Mouse (Mus musculus): ENCODE data around the gene Gm1123. TPM values are rescaled to one million over a fixed set of nuclear protein-coding genes. Genes with fewer than 3 reads are reported as not detected.
A peak's percentile ranks its signal among the peaks of the same experiment; 100 is the strongest.

Gene Gm1123
- polyA plus RNA-seq, 1 experiment from 2014 or later = 0.20 TPM

DNA sequence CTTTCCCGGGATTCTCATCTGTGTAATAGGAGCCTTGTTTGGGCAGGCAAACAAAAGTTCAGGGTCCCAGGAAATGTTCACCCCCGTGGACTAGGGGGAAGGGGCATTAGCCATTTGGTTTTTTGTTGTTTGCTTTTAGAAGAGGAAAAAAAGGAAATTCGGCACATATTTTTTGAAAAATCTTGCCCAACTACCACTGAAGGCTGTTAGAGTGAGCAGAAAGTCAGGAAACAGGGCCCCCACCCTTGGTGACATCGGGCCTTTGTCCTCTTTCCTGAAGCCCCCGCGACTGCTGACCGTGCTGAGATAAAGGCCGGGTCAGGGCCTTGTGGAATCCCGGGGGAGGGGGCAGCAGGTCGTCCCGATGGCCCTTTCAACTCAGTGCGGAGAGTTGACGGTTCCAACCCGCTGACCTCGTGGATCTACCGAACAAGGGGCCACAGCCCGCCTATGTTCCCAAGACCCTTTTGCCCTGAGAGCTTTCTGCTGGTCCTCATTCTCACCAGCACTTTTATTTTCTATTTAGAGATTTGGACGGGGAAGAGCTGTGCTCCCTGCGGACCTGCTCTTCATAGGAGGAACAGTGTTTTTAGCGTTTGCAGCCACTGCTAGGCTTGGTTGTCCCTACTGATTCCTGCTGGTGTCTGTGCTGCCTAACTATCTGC, 72.9 kb downstream of the Gm1123 start:
- H3K9me3 ChIP-seq (ENCODE audit: control insufficient read depth, low read length) = no peaks in the 10 kb centered on the region
- whole genome bisulfite sequencing = 0% methylated on average over 20 of the region's 20 CpGs
- H3K27me3 ChIP-seq (ENCODE audit: control insufficient read depth, insufficient read depth, low read length) = peaks cover 92% of the 10 kb centered on the region
- H3K4me2 ChIP-seq (replicated peaks) = no peak overlapping the region
- H3K4me3 ChIP-seq (replicated peaks; ENCODE audit: low read length) = no peak overlapping the region
- H3K27ac ChIP-seq = no peak overlapping the region
- ATAC-seq (ENCODE audit: low FRiP score) = no peak
- H3K36me3 ChIP-seq (replicated peaks; ENCODE audit: control insufficient read depth, insufficient read depth) = no peaks in the 10 kb centered on the region
- H3K4me1 ChIP-seq (replicated peaks; ENCODE audit: control insufficient read depth, insufficient read depth, low read length) = peaks cover 4% of the 10 kb centered on the region; the same call in 1 of the 2 replicates
- no peak for DNase-seq (ENCODE audit: low spot score)
- H3K9ac ChIP-seq = no peak overlapping the region

- H3K36me3 ChIP-seq (replicated peaks; ENCODE audit: control insufficient read depth, insufficient read depth) = no peaks in the 10 kb centered on the region
- no peak overlapping the region for H3K4me2 ChIP-seq (replicated peaks)
- H3K9me3 ChIP-seq (ENCODE audit: control insufficient read depth, low read length) = no peaks in the 10 kb centered on the region
- H3K27me3 ChIP-seq (ENCODE audit: control insufficient read depth, insufficient read depth, low read length) = peaks cover 91% of the 10 kb centered on the region
- no peak for ATAC-seq (ENCODE audit: low FRiP score)
- no peak for DNase-seq (ENCODE audit: low spot score)
- WGBS = 5% methylated on average over 22 of the region's 22 CpGs
- H3K9ac ChIP-seq = no peak overlapping the region
- H3K27ac ChIP-seq = no peak overlapping the region
- no peak overlapping the region for H3K4me3 ChIP-seq (replicated peaks; ENCODE audit: low read length)
- peaks cover 4% of the 10 kb centered on the region; the same call in 1 of the 2 replicates for H3K4me1 ChIP-seq (replicated peaks; ENCODE audit: control insufficient read depth, insufficient read depth, low read length)
These were observed 73.7 kb downstream of the Gm1123 start for GRCm38 (mm10) chr9:98961591-98962477.

- Histone ChIP-seq H3K27ac (no peak overlapping the region), H3K4me2 (replicated peaks) (no peak overlapping the region), H3K9ac (no peak overlapping the region), H3K36me3 (replicated peaks; ENCODE audit: control insufficient read depth, insufficient read depth) (no peaks in the 10 kb centered on the region), H3K4me3 (replicated peaks; ENCODE audit: low read length) (no peak overlapping the region), H3K4me1 (replicated peaks; ENCODE audit: control insufficient read depth, insufficient read depth, low read length) (peaks cover 19% of the 10 kb centered on the region), H3K27me3 (ENCODE audit: control insufficient read depth, insufficient read depth, low read length) (peaks cover 85% of the 10 kb centered on the region), H3K9me3 (ENCODE audit: control insufficient read depth, low read length) (no peaks in the 10 kb centered on the region)
- 33% methylated on average over 5 of the region's 5 CpGs for WGBS
- DNase-seq (ENCODE audit: low spot score) (no peak), ATAC-seq (ENCODE audit: low FRiP score) (no peak)
These were observed 75.2 kb downstream of the Gm1123 start for GRCm38 (mm10) chr9:98960348-98960747.

- H3K36me3 ChIP-seq (replicated peaks; ENCODE audit: control insufficient read depth, insufficient read depth) = no peaks in the 10 kb centered on the region
- DNase-seq (ENCODE audit: low spot score) (no peak), ATAC-seq (ENCODE audit: low FRiP score) (no peak)
- H3K4me3 ChIP-seq (replicated peaks; ENCODE audit: low read length) = no peak overlapping the region
- peaks cover 85% of the 10 kb centered on the region for H3K27me3 ChIP-seq (ENCODE audit: control insufficient read depth, insufficient read depth, low read length)
- no peak overlapping the region for H3K4me2 ChIP-seq (replicated peaks)
- peaks cover 22% of the 10 kb centered on the region for H3K4me1 ChIP-seq (replicated peaks; ENCODE audit: control insufficient read depth, insufficient read depth, low read length)
- no peak overlapping the region for H3K27ac ChIP-seq
- no peak overlapping the region for H3K9ac ChIP-seq
- 32% methylated on average over 3 of the region's 3 CpGs for WGBS
- H3K9me3 ChIP-seq (ENCODE audit: control insufficient read depth, low read length) = no peaks in the 10 kb centered on the region
These were observed 75.7 kb downstream of the Gm1123 start for GRCm38 (mm10) chr9:98959851-98960250.

DNA sequence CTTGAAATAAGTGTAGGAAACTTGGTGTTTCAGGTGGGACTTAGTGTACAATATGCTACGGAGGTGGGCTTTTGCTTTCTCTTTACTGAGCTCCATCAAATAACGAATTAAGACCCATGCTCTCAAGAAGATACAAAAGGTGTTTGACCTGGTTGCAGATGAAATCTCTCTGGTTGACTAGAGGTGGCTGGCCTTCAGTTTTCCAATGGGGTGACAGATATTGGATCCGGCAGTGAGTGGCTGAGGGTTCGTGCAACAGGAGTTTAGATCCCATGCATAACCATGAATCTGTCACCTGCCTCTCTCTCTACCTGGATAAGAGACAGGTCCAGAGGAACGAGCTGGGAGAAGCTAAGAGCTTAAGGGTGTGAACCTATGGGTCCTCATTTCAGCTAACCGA, 76.9 kb downstream of the Gm1123 start:
- DNase-seq (ENCODE audit: low spot score) (no peak), ATAC-seq (ENCODE audit: low FRiP score) (no peak)
- H3K27me3 ChIP-seq (ENCODE audit: control insufficient read depth, insufficient read depth, low read length) = peaks cover 86% of the 10 kb centered on the region
- peaks cover 21% of the 10 kb centered on the region for H3K4me1 ChIP-seq (replicated peaks; ENCODE audit: control insufficient read depth, insufficient read depth, low read length)
- WGBS = 7% methylated on average over 6 of the region's 6 CpGs
- no peak overlapping the region for H3K27ac ChIP-seq
- H3K9ac ChIP-seq = no peak overlapping the region
- H3K4me2 ChIP-seq (replicated peaks) = no peak overlapping the region
- no peaks in the 10 kb centered on the region for H3K9me3 ChIP-seq (ENCODE audit: control insufficient read depth, low read length)
- no peak overlapping the region for H3K4me3 ChIP-seq (replicated peaks; ENCODE audit: low read length)
- no peaks in the 10 kb centered on the region for H3K36me3 ChIP-seq (replicated peaks; ENCODE audit: control insufficient read depth, insufficient read depth)

DNA sequence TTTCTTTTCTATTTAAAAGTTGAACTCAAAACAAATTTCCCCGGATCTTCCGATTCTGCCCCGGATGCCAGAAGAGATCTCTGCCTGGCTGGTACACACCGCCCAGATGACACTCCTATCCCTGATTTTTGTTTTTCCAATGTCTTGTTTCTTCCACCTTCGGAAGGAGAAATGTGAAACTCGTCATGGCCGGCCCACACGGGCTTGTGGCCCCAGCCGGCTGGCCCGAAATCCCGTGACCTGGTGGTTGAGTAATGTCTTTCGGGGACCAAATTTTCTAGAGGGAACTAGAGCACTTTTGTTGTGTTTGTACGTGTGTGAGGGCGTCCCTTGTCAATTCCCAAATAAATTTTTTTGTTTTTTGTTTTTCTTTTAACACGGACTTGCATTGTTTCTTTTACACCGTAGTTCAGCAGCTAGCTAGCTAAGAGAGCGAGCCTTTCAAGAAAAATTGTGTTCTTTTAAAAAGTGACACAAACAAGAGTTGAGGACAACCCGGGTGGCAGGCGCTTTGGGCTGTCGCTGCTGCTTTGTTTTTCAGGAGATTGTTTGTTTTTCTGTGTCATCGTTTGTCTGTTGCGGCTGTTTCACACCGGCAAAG, 77.7 kb downstream of the Gm1123 start:
- 0 out of 2 replicates have a peak overlapping the region, but pooled peaks have one; percentile 31 for H3K4me3 ChIP-seq (replicated peaks; ENCODE audit: low read length)

More for the DNA sequence above, 77.7 kb downstream of the Gm1123 start:
- peaks cover 21% of the 10 kb centered on the region for H3K4me1 ChIP-seq (replicated peaks; ENCODE audit: control insufficient read depth, insufficient read depth, low read length)
- H3K4me2 ChIP-seq (replicated peaks) = peak overlapping the region; percentile 57; the same call in 1 of the 2 replicates
- no peaks in the 10 kb centered on the region for H3K36me3 ChIP-seq (replicated peaks; ENCODE audit: control insufficient read depth, insufficient read depth)
- DNase-seq (ENCODE audit: low spot score) (no peak), ATAC-seq (ENCODE audit: low FRiP score) (no peak)
- H3K9ac ChIP-seq = no peak overlapping the region
- peaks cover 86% of the 10 kb centered on the region for H3K27me3 ChIP-seq (ENCODE audit: control insufficient read depth, insufficient read depth, low read length)
- H3K27ac ChIP-seq = no peak overlapping the region
- under 1% methylated on average over 23 of the region's 23 CpGs for WGBS
- no peaks in the 10 kb centered on the region for H3K9me3 ChIP-seq (ENCODE audit: control insufficient read depth, low read length)

Other genes starting within 250 kb of the Gm1123 start
- 0.54 TPM in 1 of 2 replicates, not detected in the other for gene Prr23a1, start 193.2 kb downstream of the Gm1123 start, polyA plus RNA-seq (2014; fragmentation: Nextera tagmentation; extraction: Ambion mirVana)
- not detected in 2 replicates for gene Prr23a2, start 179.2 kb downstream of the Gm1123 start, polyA plus RNA-seq (2014; fragmentation: Nextera tagmentation; extraction: Ambion mirVana)
- gene Prr23a3, start 170.9 kb downstream of the Gm1123 start, polyA plus RNA-seq (2014; fragmentation: Nextera tagmentation; extraction: Ambion mirVana) = 0.10 TPM in 1 of 2 replicates, not detected in the other
- gene 7420426K07Rik, start 132.6 kb downstream of the Gm1123 start, polyA plus RNA-seq (2014; fragmentation: Nextera tagmentation; extraction: Ambion mirVana) = not detected in 2 replicates
- gene Foxl2, start 80.4 kb downstream of the Gm1123 start, polyA plus RNA-seq (2014; fragmentation: Nextera tagmentation; extraction: Ambion mirVana) = 0.90 and 0.98 TPM in 2 replicates
- gene Faim, start 49.3 kb downstream of the Gm1123 start, polyA plus RNA-seq (2014; fragmentation: Nextera tagmentation; extraction: Ambion mirVana) = 114 and 124 TPM in 2 replicates
- 3.8 and 4.3 TPM in 2 replicates for gene Pik3cb, start 104.9 kb upstream of the Gm1123 start, polyA plus RNA-seq (2014; fragmentation: Nextera tagmentation; extraction: Ambion mirVana)
- not detected in 2 replicates for gene Faiml, start 201.5 kb upstream of the Gm1123 start, polyA plus RNA-seq (2014; fragmentation: Nextera tagmentation; extraction: Ambion mirVana)
- 50.9 and 55.0 TPM in 2 replicates for gene Cep70, start 207.7 kb upstream of the Gm1123 start, polyA plus RNA-seq (2014; fragmentation: Nextera tagmentation; extraction: Ambion mirVana)